Mouse (Mus musculus) gastrocnemius, postnatal 10 days (tissue): Measurements from ENCODE around the gene Padi2. TPM values are rescaled to one million over a fixed set of nuclear protein-coding genes. Genes with fewer than 3 reads are reported as not detected.

Source experiments
- DNase-seq: peaks from one replicate; pipeline ENCODE4 v3.0.0; 2021; ENCODE audit warnings: mixed read lengths
- total RNA-seq, 2 experiments: library from RNA; stranded (reverse); gene quantifications; 2 replicates each; pipeline ENCODE4 v1.2.3; 2021

The Padi2 gene
- total RNA-seq, 2 experiments from 2014 or later: 96.8 to 105 TPM

DNA sequence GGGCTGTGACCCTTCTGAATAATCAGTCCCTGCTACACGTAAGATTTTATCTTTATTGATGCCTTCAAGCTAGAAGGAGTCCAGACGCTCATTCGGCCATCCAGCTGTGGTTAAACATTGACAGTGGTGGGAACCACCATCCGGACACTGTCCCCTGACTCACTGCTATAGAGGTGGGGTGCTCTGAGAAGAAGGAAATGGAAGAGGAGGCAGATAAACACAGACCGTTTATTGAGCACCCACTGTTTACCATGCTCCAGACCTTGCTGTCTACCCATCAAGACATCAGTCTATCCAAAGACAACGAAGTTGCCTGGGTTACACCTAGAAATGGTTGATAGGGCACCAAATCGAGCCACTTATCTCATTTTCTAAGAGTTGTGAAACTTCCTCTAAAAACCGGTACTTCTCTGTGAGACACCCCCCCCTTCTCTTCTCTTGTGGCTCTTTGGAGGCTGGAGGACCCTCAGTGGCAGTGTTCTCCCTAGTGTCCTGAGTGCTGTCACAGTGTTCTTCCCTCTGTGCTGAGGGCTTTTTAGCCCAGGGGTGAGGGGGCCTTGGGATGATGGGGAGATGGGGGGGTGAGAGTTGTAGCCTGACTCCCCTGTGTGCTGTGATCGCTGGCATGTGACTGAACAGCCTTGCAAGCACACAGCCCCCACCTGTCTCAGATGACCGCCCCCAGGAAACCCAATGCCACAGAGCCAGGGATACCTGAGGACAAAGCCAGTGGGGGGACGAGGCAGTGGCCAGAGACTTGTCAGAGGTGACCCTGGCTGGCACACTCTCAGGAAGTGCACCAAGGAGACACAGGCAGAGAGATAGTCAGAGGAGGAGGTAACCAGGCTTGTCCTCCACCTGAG lies 14.1 kb downstream of the Padi2 start:
- no peak for DNase-seq

DNA sequence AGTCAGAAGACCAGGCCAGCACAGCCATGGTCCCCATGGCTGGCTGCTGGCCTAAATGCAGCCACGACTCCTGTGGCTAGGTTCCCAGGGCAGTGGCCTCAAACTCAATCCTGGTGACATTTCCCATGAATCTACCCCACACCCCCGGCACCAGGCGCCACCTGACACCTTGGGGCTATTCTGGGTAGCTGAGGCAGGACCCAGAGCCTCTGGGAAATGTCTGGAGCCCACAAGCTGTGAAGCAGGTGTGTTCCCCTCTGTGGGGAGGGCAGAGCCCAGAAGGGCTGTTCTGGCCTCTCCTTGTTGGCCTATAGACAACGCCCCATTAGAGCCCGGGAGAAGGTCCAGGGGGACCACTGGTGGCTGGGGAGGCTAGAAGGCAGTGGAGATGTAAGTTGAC lies 16.4 kb downstream of the Padi2 start:
- DNase-seq: no peak

DNA sequence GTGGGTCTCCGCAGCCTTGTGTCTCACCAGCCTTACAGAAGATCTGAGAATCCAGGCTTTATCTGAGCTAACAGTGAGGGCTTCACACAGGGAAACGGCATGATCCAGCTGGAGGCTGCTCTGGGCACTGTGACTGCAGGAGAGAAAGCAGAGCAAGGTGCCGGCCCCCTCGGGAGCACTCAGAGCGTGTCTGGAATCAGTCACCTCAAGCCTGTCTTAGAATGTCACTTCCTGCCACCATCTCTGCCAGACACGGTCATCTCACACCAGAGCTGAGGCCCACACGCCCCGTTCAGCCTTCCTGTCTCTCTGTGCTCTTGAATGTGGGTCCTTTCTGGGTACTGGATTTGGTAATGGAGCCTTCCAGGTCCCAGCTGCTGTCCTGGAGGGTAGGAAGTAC lies 19.5 kb downstream of the Padi2 start:
- DNase-seq: no peak

DNA sequence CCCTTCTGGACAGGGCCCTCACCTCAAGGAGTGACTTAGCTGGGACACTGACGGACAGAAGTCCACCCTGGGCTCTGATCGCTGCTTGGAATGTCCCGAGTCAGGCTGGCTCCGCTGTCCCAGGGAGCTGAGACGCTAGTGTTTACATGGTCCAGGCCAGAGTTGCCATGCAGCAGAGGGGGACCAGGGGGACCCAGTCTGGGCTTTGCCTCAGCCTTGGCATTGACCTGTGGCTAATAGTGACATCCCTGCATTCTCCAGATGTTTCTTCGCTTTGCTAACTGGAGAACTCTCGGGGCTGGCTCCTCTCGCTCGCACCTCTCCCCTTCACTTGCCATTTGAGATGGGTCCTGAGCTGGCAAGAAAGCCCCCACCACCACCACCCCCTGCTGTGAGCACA lies 22.2 kb downstream of the Padi2 start:
- DNase-seq: no peak

DNA sequence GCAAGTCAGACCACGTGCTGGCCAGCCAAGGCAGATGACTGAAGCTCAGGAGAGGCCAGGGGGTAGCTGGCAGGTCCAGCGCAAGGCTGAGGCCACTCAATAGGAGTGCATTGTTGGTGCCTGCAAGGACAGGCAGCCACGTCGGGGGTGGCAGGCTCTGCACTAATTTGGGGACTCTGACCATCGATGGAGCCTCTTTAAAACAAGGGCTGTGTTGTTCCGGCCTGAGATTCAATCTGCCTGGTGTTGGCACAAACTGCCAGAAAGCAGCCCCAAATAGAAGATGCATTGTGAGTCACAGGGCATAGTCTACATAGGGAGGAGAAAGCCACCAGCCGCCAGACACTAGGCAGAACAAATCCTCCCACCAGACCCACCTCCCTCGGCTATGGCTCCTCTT lies 23.6 kb downstream of the Padi2 start:
- no peak for DNase-seq

DNA sequence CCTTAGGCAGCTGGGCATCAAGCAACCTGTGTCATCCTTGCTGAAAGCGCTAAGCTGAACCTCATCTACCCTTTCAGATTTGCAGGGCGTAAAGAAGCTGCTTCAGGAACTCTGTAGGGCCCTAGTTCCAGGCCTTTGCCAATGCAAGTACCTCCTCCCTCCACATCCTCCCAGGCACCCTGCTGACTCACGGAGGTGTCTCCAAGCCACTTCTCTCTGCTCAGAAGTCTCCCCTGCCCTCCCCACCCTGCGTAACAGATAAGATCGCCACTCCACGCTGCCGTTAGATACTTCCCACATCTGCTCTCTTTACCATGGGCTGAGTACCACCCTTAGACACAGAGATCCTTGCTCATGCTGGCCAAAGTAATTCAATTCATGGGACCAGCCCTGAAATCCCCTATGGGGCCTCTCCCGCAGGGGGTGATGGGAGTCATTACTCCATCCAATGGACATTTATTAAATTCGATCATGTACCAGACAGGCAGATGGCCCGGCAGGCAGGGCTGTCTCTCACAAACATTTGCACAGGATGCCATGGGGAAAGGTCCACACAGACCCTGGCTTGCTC lies 24.8 kb downstream of the Padi2 start:
- no peak for DNase-seq

DNA sequence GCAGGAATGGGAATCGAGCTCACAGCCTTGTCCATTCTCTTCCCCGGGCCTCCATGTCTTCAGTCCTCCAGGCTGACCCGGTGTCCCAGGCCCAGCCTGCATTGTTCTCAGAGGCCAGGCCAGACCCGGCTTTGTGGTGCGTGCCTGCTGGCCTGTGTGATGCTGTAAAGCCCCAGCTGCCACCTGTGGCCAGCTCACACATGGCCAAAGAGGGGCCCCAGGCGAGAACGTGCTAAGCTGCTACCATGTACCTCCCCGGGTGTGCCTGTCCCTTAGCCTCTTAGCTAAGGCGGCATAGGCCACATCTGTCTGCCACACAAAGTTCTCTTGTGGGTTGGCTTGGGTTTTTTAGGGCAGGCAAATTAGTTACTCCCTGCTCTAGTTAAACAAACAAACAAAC lies 29.5 kb downstream of the Padi2 start:
- DNase-seq: no peak

DNA sequence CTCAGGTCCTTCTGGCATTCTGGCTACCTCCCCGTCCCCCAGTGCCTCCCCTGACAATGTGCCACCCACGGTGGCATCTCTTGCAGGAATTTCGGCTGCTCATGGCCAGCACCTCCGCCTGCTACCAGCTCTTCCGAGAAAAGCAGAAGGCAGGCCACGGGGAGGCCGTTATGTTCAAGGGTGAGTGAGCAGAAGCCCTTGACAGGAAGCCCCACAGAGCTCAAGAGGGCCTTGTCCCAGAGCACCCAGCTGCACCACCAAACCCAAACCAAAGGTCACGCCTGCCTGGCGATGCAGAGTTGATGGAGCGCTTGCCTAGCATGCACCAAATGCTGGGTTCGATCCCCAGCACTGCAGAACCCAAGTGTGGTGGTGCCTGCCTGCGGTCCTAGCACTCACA lies 38.2 kb downstream of the Padi2 start:
- DNase-seq: no peak

DNA sequence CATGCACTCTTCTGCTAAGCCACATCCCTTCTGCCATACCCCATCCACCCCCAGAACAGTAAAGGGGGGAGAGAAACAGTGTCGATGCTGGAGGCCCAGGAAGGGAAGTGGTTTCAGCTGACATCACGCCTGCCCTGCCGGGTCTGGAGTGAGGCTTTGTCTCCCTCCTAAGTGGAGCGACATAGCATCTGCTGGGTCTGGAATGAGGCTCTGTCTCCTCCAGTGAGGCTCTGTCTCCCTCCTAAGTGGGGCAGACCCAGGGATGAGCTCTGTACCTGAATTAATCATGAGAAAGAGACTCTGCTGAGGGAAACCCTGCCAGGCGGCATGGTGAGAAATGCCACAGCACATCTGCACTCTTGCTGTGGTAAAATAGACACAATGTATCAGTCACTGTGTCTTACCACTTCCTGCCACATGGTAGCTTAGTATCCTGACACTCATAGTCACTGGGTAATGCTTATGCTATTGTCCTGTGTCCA lies 38.9 kb downstream of the Padi2 start:
- DNase-seq: no peak

DNA sequence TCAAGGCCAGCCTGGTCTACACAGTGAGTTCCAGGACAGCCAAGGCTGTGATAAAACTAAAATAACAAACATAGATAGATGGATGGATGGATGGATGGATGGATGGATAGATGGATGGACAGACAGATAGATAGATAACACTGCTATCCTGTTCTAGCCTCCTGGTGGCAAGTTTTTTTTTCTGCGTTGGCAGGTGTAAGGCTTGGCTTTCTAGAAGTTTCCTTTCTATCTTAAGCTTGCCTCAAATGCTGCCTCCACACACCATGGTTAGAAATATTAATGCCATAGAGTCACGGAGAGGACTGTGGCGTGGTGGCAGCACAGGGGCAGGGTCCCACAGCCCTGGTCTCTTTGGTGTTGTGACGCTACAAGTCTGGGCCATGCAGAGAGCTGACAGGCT lies 39.4 kb downstream of the Padi2 start:
- DNase-seq: no peak

DNA sequence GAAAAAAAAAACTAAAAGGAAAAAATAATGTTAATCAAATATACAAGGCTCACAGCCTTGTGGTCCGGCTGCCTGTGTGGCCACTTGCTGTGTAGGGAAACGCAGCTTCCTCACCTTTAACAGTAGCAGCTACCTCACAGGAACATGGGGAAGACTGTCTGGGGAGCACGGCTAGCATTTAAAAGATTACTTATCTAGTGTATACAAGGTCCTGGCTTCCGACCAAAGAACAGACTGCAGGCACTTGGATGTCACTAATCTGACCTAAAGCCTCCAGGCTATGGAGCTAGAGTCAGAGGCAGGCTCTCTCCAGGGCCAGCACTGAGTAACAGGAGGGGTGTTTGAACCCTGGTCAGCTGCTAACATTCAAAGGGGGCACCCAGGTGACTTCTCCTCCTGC lies 39.9 kb downstream of the Padi2 start:
- DNase-seq: no peak

DNA sequence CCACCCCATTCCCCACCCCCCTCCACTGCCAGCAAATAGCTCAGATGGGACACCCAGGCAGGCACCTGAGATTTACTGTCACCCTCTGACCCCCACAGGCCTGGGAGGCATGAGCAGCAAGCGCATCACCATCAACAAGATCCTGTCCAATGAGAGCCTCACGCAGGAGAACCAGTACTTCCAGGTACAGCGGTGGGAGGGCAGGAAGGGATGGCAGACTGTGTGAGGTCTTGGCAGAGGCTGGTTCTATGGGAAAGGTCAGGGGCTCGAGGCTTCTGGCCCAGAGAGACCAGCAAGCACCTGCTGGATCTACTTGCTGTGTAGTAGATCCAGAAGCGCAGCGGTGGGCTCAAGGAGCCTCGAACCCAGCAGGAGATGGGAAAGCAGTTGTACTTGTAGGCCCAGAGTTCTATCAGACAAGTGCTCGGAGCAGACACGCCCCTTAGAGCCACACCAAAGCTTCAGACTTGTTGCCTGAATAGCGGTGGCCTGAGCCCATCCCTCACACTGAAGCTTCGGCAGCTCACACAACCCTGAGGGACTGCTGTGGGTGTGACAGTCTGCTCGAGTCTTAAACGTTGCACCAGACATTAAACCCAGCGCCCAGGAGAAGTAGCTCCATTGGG lies 40.5 kb downstream of the Padi2 start:
- DNase-seq: no peak

DNA sequence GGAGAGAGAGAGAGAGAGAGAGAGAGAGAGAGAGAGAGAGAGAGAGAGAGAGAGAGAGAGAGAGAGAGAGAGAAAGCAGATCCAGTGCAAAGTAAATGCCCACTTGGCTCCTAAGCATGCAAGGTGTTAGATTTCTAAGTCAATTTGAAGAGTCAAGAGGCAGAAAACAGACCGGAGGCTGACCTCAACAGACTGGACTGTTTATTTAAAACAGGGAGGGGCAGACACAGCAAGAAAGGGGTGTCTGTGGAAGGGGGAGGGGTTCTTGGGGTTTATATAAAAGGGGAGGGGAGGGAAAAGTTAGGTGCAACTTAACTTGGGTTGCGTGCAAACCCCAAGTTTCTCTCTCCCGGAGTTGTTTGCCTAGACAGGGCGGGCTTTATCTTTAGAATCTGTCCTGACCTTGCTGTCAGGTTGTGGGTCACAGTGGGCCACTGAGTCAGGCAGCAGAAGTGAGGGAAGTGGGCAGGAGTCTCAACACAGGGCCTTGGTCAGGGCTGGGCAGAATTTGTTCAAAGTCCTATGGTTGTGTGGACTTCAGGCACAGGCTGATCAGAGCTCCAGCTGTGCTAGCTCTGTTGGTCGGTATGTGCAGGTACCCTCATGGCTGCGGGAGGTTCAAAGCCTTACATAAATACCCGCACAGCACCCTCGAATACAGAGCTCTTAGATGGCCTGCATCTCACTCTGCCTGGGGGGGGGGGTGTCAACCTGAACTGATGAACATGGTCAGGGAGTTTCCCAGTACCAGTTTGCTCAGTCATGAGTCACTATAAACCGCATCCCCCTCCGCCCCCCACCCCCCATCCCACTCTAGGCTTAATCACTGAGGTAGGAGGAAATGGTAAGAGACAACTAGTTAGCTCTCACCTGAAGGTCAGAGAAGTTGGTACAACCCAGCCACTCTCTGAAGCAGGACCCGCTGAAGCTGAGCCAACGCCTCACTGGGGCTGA lies 41.6 kb downstream of the Padi2 start:
- DNase-seq: no peak

DNA sequence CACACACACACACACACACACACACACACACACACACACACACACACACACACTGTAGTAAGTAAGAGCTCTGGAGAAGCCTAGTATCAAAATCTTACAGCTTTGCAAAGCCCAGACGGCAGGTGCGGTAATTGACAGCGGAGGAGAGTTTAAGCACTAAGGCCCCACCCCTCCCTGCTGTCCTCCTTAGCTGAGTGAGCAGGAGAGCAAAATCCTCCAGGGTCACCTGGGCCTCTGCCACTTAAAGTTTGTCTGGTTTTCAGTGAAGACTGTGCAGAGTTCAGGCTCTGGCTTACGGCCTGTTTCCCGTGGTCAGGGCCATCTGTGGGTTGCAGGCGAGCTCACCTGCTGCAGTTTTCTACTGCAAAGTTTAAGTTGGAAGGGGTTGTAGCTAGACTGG lies 42.3 kb downstream of the Padi2 start:
- DNase-seq: no peak

DNA sequence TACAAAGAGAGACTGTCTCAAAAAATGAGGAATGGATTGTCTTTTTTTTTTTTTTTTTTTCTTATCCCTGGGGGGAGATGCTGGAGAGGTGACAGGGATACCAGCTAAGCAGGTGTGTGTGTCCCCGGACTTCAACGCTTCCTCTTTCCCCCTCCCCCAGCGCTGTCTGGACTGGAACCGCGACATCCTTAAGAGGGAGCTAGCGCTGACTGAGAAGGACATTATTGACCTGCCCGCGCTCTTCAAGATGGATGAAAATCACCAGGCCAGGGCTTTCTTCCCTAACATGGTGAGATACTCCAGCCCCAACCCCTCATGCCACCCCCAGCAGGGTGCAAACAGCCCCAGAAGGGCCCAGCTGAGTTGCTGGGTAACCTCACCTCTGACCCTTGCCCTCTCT lies 42.9 kb downstream of the Padi2 start:
- DNase-seq: no peak

DNA sequence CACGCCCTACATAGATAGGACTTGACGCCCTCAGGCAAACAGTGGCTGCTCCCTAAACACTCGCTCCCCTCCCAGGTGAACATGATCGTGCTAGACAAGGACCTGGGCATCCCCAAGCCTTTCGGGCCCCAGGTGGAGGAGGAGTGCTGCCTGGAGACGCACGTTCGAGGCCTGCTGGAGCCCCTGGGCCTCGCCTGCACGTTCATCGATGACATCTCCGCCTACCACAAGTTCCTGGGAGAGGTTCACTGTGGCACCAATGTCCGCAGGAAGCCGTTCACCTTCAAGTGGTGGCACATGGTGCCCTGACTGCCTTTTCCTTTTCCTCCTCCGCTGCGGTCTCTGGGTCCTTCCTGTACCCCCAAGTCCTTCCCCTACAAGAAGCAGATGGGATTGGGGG lies 43.5 kb downstream of the Padi2 start:
- DNase-seq: no peak

DNA sequence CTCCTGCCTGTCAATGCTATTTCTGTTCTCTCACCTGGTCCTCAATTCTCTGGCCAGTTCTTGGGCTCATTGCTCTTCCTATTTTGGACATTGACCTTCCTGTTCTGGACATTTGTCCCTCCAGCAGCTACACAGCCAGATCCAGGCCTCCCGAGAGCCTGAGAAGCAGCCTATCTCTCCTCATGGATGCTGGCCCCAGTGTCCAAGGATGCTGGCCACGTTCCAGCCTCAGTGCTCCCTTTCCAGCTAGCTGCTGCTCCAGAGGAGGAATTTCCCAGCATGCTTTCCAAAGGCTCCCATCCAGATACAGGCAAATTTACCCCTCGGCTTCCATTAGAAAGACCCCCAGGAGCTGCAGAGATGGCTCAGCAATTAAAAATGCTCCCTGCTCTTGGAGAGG lies 44.4 kb downstream of the Padi2 start:
- peak; percentile 68 for DNase-seq

DNA sequence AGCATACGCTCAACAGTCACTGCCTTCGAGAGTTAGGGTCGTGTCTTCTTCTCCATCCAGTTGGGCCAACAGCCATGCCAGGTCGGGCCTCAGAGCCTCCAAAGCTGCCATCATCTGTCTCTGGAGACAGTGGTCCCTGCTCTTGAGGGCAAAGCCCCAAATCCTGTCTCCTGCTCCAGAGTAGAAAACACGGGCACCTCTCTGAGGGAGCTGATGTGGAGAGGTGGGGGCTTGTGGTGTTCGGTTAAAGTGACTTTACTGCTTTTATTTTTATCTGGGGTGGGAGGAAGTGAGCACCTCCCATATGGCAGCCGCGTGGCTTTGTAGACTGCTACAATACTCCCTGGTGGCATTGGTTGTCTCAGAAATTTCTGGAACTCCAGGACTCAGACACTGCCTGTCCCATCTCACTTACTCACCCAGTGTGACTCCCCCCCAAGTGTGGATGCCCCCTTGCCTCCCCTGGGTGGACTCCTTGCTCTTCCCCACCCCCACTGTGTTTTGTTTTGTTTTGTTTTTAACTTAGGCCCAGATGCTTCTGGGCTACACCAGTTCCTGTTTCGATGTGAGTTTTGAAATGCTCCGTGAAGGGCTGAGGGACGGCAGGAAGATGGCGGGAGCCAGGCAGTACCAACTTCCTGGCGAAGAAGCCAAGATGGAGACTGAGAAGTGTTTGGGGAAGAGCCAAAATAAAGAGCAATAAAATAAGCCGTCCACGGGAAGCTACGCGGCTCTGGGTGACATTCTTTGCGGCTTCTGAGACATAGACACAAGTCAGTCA lies 45.9 kb downstream of the Padi2 start:
- DNase-seq: no peak

DNA sequence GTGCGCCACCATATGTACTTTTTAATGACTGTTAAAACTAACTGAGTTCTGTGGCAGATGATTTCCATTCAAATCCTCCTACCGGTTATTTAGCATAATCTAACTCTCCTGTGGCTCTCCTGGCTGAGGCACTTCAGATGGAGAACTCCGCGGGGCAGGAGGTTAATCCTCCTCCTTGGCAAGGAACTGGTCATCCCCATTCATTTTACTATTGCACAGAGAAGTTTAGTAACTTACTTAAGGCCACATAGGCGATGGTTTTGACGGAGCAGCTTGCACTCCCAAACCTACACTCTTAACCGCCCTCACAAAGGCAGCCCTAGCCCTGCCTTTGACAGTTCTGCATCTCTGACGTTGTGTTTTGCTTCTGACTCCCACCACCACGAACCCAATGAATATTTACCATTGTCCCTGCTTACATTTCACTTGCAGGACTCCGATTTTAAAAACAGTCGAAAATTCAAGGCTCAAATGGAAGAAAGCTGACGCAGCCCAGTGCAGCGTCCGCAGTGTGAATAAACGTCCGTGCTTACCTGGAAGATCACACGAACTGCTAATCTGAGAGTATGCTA lies 51.1 kb downstream of the Padi2 start:
- no peak for DNase-seq

DNA sequence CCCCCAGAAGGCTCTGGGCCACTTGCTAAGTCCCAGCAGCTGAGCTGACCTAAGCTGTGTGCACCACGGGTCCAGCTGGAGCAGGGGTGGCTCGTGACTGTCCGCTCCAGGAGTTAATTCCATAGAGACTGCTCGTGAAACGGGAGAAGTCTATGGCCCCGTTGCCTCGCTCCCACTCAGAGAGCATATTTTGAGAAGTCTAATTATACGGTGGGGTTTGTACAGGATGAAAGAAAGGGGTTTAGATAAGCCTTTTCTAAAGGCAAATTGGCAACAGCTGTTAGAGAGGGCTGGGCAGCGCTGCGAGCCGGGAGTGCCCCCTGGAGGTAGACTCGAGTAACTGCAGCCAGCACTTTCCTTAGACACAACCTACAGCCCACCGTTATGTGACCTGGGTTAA lies 51.6 kb downstream of the Padi2 start:
- DNase-seq: peak; percentile 78

DNA sequence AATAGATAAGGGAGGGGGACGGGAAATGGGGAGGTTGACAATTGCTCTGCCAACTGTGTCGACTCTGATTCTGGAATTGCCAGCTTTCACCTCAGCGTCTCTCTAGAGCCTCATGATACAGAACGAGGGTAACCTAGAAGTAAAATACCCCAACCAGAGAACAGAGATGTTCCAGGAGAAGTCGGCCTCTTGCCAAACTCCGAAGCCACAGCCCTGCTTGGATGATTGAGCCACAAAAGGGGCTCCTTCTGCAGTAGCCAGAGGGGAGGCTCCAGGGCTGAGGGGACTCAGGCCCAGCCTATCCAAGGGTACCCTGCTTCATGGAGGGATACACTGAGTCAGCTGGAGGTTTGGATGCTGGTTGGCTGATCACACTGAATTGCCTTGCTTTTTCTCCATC lies 52.2 kb downstream of the Padi2 start:
- no peak for DNase-seq
